Mouse (Mus musculus) macrophage (primary cell): ENCODE data around the gene Gnpnat1. TPM values are rescaled to one million over a fixed set of nuclear protein-coding genes. Genes with fewer than 3 reads are reported as not detected.

Source experiments
- H3K27ac ChIP-seq: fragments of 350-480 bp; formaldehyde crosslinking; 2 replicates; pipeline ENCODE4 v1.9.0; 2021
- H3K36me3 ChIP-seq: fragments of 350-480 bp; formaldehyde crosslinking; 2 replicates; pipeline ENCODE4 v1.9.0; 2021; ENCODE audit errors: inconsistent target
- H3K4me3 ChIP-seq: fragments of 350-480 bp; formaldehyde crosslinking; 2 replicates; pipeline ENCODE4 v1.9.0; 2021; ENCODE audit errors: inconsistent target
- H3K79me2 ChIP-seq: fragments of 350-480 bp; formaldehyde crosslinking; 2 replicates; pipeline ENCODE4 v1.9.0; 2021; ENCODE audit errors: inconsistent target
- WGBS: methylation state at CpG from one replicate; pipeline ENCODE4 v1.1.7; 2026; ENCODE audit warnings: inconsistent platforms; ENCODE audit not compliant: missing documents; 5-methylcytosine and 5-hydroxymethylcytosine counted together
- polyA plus RNA-seq: library from polyadenylated mRNA; stranded (reverse); fragments of 250-400 nt; gene quantifications from 3 replicates; pipeline ENCODE4 v1.2.4, GENCODE M21; 2018; ENCODE audit warnings: inconsistent platforms

The Gnpnat1 gene
- polyA plus RNA-seq, 1 experiment from 2014 or later: 15.9 TPM

- Histone ChIP-seq H3K27ac (no peak overlapping the region), H3K36me3 (peaks cover 19% of the 10 kb centered on the region), H3K79me2 (no peaks in the 10 kb centered on the region), H3K4me3 (no peak overlapping the region)
- WGBS: 96% methylated on average over 3 of the region's 3 CpGs
Observed at GRCm38 (mm10) chr14:45378771-45379170, 25.9 kb downstream of the Gnpnat1 start.

GRCm38 (mm10) chr14:45365196-45365587, 39.5 kb downstream of the Gnpnat1 start:
- no peak overlapping the region for H3K4me3 ChIP-seq
- H3K27ac ChIP-seq: no peak overlapping the region
- 95% methylated on average over 6 of the region's 6 CpGs for WGBS
- peaks cover 11% of the 10 kb centered on the region for H3K36me3 ChIP-seq
- H3K79me2 ChIP-seq: no peaks in the 10 kb centered on the region

- Histone ChIP-seq H3K4me3 (no peak overlapping the region), H3K27ac (no peak overlapping the region), H3K36me3 (peaks cover 4% of the 10 kb centered on the region), H3K79me2 (no peaks in the 10 kb centered on the region)
- WGBS: 97% methylated on average over 16 of the region's 16 CpGs
Observed at GRCm38 (mm10) chr14:45364211-45365195, 40.2 kb downstream of the Gnpnat1 start.

- Histone ChIP-seq H3K4me3 (peak within 1 kb of the TSS; percentile 61), H3K27ac (no peak within 1 kb of the TSS), H3K36me3 (peaks cover 17% of the 10 kb centered on the region; the same call in 1 of the 2 replicates), H3K79me2 (peaks cover 26% of the 10 kb centered on the region)
- 0% methylated on average over 62 of the region's 93 CpGs for WGBS
Observed at GRCm38 (mm10) chr14:45350931-45351859, 53.5 kb downstream of the Gnpnat1 start, which contains the start of gene Styx. Gene Styx, plus strand, starts transcription at chr14:45351093.

- WGBS: under 1% methylated on average over 43 of the region's 44 CpGs
- H3K27ac ChIP-seq: peak within 1 kb of the TSS; percentile 62
- peak within 1 kb of the TSS; percentile 98 for H3K4me3 ChIP-seq
- peaks cover 9% of the 10 kb centered on the region for H3K36me3 ChIP-seq
- peaks cover 49% of the 10 kb centered on the region for H3K79me2 ChIP-seq
Observed at GRCm38 (mm10) chr14:45329589-45330181, 75.0 kb downstream of the Gnpnat1 start, which contains the start of gene Psmc6. Gene Psmc6, plus strand, starts transcription at chr14:45329788.

GRCm38 (mm10) chr14:45329018-45329588, 75.6 kb downstream of the Gnpnat1 start:
- H3K79me2 ChIP-seq: peaks cover 43% of the 10 kb centered on the region
- 15% methylated on average over 7 of the region's 8 CpGs for WGBS
- H3K36me3 ChIP-seq: peaks cover 7% of the 10 kb centered on the region
- H3K4me3 ChIP-seq: peak overlapping the region; percentile 22; the same call in 1 of the 2 replicates
- H3K27ac ChIP-seq: peak overlapping the region; percentile 39

- Histone ChIP-seq H3K27ac (no peak overlapping the region), H3K36me3 (peaks cover 7% of the 10 kb centered on the region), H3K79me2 (peaks cover 34% of the 10 kb centered on the region), H3K4me3 (no peak overlapping the region)
- 77% methylated on average over 4 of the region's 4 CpGs for WGBS
Observed at GRCm38 (mm10) chr14:45328072-45328713, 76.5 kb downstream of the Gnpnat1 start.

Other genes with a start within 250 kb of the Gnpnat1 start
- gene Gpr137c, start 185.2 kb downstream of the Gnpnat1 start, polyA plus RNA-seq: 0.12 to 0.50 TPM (median 0.42 TPM) in 3 replicates
- gene Txndc16, start 184.6 kb downstream of the Gnpnat1 start, polyA plus RNA-seq: 17.1 to 40.4 TPM (median 36.7 TPM) in 3 replicates
- 14.7 to 22.5 TPM (median 19.4 TPM) in 3 replicates for gene Ero1l, start 86.1 kb downstream of the Gnpnat1 start, polyA plus RNA-seq
- 68.8 to 188 TPM (median 89.7 TPM) in 3 replicates for gene Psmc6, start 75.1 kb downstream of the Gnpnat1 start, polyA plus RNA-seq
- 13.7 to 22.3 TPM (median 15.2 TPM) in 3 replicates for gene Styx, start 53.8 kb downstream of the Gnpnat1 start, polyA plus RNA-seq
- 0.09 TPM in 1 of 3 replicates, not detected in the others for gene Fermt2, start 125.2 kb upstream of the Gnpnat1 start, polyA plus RNA-seq